Mouse (Mus musculus) small intestine, adult 2 months (tissue): Measurements from ENCODE around the gene Zfp473.

Experiments
- CTCF ChIP-seq: fragments of 200-500 bp; IDR thresholded peaks from 2 replicates; pipeline ENCODE4 v1.5.1; 2012; ENCODE audit warnings: low read depth, mild to moderate bottlenecking, control low read depth, inconsistent platforms, low read length, moderate library complexity, mixed read lengths; ENCODE audit not compliant: insufficient replicate concordance, insufficient read length; ENCODE audit errors: extremely low read depth
- POLR2A ChIP-seq: fragments of 200-500 bp; IDR thresholded peaks from 2 replicates; pipeline ENCODE4 v1.6.1; 2012; ENCODE audit warnings: low read depth, mild to moderate bottlenecking, control low read depth, inconsistent platforms, low read length, moderate library complexity

DNA sequence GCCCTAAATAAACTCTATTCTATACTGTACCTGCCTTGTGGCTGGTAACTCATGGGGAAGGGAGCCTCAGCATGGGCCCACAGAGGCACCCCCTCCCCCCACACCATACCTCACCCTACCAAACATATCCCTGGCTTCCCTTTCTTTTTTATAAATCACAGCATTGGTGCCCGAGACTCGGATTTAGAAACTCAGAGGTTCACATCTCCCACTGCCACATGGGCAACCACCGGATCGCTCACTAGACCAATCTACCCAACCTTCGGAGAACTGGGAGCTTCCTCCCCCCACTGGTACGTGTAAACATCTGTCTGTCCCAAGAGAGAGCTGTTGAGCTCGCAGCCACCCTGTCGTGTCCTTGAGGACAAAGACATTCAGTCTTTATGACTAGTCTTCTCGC, 6.6 kb downstream of the Zfp473 start:
- no peak for TF ChIP-seq POLR2A
- no peak for TF ChIP-seq CTCF
